Mouse (Mus musculus) subcutaneous adipose tissue, adult 2 months (tissue): Measurements from ENCODE around the gene Wdr18. TPM values are rescaled to one million over a fixed set of nuclear protein-coding genes. Genes with fewer than 3 reads are reported as not detected.

Experiments used
- polyA plus RNA-seq: library from polyadenylated mRNA; depleted of rRNA; stranded (reverse); fragments of >200 nt; gene quantifications from 2 replicates; pipeline ENCODE4 v1.2.3, GENCODE M21; 2012; ENCODE audit warnings: low replicate concordance; rRNA removed

Wdr18 gene
- 46.4 and 57.2 TPM in 2 replicates for polyA plus RNA-seq

DNA sequence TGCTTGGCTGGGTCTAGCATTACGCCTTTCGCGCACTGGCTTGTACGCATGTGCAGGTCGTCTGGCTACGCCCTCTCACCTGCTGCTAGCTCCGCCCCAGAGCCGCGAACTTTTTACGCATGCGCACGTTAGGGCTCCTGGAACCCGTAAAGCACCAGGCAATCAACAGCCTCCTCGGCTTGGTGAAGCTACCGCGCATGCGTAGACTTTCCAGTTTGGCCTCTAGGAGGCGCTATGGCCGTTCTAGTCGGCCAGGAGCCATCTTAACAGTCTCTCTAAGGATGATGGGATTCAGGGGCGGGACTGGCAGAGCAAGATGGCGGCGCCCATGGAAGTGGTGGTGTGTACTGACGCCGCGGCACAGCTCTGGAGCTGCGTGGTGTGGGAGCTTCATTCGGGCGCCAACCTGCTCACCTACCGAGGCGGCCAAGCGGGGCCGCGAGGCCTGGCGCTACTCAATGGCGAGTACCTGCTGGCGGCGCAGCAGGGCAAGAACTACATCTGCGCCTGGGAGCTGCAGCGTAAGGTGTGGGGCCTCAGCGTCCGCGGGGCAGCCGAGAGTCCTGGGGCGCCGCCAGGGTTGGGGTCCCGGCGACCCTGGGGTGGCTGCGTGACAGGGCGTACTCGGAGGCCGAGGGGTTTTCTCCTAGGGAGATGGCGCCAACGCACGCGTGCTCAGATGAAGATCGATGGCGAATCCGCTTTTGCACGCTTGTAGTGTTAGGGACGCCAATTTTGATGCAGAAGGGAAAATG lies at the start of gene Wdr18:
Wdr18 (plus strand) TSS at position 306 of the 755 bp plus-strand sequence.

DNA sequence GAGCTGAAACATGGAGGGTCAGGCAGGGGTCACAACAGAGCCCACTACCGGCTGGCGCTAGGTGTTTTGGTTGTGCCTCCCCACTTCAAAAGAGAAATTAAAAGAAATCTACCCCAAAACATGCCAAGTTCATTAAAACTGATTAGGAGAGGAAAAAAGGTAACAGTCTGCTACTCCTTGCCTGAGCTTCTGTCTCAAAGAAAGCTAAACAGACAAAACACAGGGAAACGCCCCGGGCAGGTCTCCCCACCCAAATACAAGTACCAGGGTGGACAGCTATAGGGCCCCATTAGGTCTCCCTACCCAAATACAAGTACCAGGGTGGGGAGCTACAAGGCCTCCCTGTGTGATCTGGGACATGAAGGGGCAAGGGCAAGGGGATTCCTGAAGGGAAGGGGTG lies 49.4 kb upstream of the Wdr18 start, which contains the start of gene Gm26602:
Gm26602 (plus strand) TSS at position 301 of the 400 bp plus-strand sequence.

GRCm38 (mm10) chr10:79916808-79917531 lies 43.0 kb upstream of the Wdr18 start, which contains the start of gene Kiss1r:
TSS of gene Kiss1r (plus strand) at chr10:79916971.

GRCm38 (mm10) chr10:79920958-79921535 lies 38.9 kb upstream of the Wdr18 start, which contains the start of gene R3hdm4:
TSS of gene R3hdm4 (minus strand) at chr10:79921208.

GRCm38 (mm10) chr10:79926491-79927323 lies 33.2 kb upstream of the Wdr18 start, which contains the start of gene Arid3a:
TSS of gene Arid3a (plus strand) at chr10:79927043.

DNA sequence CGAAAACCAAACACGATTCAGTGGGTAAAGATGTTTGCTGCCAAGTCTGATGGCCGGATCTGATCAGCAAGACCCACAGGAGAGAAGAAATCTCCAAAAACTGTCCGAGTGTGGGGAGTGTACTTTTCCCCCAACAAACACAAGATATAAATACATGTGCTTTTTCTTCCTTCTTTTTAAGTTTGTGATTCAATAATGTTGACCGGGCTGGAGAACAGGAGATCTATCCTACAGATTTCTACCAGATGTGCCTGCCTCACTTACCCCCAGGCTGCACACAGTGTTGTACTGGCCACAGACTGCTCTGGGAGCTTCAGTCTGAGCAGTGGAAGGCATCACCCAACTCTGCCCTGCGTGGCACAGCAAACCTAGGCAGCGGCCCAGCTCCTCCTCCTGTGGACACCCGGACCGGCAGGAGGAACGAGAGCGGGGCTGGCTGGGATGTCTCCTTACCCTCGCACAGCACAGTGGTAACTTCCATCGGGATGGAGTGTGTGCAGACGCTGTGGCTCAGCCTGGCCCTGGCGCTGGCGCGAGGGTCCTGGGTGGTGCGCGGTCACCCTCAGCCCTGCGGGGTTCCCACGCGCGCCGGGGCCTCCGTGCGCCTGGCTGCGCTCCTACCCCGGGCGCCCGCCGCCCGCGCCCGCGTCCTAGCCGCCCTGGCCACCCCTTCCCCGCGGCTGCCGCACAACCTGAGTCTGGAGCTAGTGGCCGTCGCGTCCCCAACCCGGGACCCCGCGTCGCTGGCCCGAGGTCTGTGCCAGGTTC lies 10.6 kb downstream of the Wdr18 start, which contains the start of gene Grin3b:
Grin3b (plus strand) TSS at position 301 of the 768 bp plus-strand sequence.

GRCm38 (mm10) chr10:79984195-79984816 lies 24.4 kb downstream of the Wdr18 start, which contains the start of gene Tmem259:
TSS of gene Tmem259 (minus strand) at chr10:79984330.

GRCm38 (mm10) chr10:79988506-79989271 lies 28.7 kb downstream of the Wdr18 start, which contains the start of gene Cnn2:
TSS of gene Cnn2 (plus strand) at chr10:79988584.

DNA sequence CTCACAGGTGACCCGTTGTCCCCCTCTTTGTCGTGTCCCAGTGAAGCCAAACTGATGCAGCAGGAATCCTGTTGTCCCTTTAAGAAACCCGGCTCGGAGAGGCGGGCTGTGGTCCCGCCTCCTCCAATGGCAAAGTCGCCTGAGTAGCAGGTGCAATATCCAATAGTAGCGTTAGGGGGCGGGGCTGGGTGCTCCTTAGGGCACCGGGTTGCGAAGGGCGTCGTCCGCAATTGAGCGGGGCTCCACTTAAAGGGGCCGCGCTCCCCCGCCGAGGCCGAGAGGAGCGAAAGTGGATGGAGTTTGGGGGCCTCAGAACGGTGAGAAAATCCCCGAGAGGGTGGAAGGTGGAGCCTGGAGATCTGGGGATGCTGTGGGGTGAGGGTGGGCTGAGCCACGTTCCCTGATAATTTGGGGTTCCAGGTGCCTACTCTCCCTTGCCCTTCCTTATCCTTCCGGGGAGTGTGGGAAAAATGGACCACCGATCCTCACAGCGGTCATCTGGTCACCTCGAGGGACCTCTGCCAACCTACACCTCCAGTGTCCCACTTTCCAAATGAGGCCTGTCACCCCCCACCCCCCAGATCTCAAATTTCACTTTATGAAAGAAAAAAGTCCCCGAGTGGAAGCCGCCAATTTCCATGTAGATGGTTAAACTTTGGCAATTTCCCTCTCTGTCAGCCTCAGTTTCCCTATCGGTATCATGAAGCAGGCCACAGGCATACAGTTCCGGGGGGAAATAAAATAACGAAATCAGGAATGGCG lies 36.5 kb downstream of the Wdr18 start, which contains the start of gene Abca7:
Abca7 (plus strand) TSS at position 223 of the 762 bp plus-strand sequence.

DNA sequence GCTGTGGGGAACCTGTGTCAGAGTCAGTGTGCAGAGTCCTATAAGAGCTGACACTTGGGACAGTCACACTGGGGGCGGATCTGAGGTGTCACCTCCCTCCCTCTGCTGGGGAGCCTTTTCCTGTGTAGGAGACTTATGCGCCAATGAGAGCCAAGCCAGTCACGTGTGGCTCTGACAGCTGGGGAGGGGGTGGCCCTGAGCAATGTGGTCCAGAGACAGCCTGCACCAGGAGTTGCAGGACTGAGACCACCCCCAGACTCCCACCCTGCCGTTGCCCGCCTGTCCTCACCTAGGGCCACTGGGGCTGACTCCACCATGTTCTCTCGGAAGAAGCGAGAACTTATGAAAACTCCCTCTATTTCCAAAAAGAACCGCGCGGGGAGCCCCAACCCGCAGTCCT lies 56.6 kb downstream of the Wdr18 start, which contains the start of gene Arhgap45:
Arhgap45 (plus strand) TSS at position 143 of the 400 bp plus-strand sequence.

Other genes with a start within 250 kb of the Wdr18 start
- gene Hcn2, start 243.5 kb upstream of the Wdr18 start, polyA plus RNA-seq, result 2.0 and 3.2 TPM in 2 replicates
- 53.4 and 66.9 TPM in 2 replicates for gene Polrmt, start 213.6 kb upstream of the Wdr18 start, polyA plus RNA-seq
- 0.26 TPM in 1 of 2 replicates, not detected in the other for gene Fgf22, start 205.1 kb upstream of the Wdr18 start, polyA plus RNA-seq
- gene Rnf126, start 193.2 kb upstream of the Wdr18 start, polyA plus RNA-seq, result 70.2 and 152 TPM in 2 replicates
- gene Fstl3, start 182.9 kb upstream of the Wdr18 start, polyA plus RNA-seq, result 48.7 and 48.9 TPM in 2 replicates
- gene Prss57, start 169.2 kb upstream of the Wdr18 start, polyA plus RNA-seq, result 0.17 and 0.19 TPM in 2 replicates
- gene Palm, start 166.6 kb upstream of the Wdr18 start, polyA plus RNA-seq, result 79.5 and 127 TPM in 2 replicates
- gene Misp, start 139.2 kb upstream of the Wdr18 start, polyA plus RNA-seq, result 0.53 and 9.3 TPM in 2 replicates
- gene Ptbp1, start 105.7 kb upstream of the Wdr18 start, polyA plus RNA-seq, result 143 and 437 TPM in 2 replicates
- gene Prtn3, start 85.7 kb upstream of the Wdr18 start, polyA plus RNA-seq, result 9.6 and 15.2 TPM in 2 replicates
- 32.9 and 40.1 TPM in 2 replicates for gene Plppr3, start 85.5 kb upstream of the Wdr18 start, polyA plus RNA-seq
- 1.6 and 3.3 TPM in 2 replicates for gene Elane, start 73.9 kb upstream of the Wdr18 start, polyA plus RNA-seq
- 21,080 and 31,020 TPM in 2 replicates for gene Cfd, start 69.3 kb upstream of the Wdr18 start, polyA plus RNA-seq
- 55.6 and 79.3 TPM in 2 replicates for gene Med16, start 51.2 kb upstream of the Wdr18 start, polyA plus RNA-seq
- gene Gm26602, start 49.3 kb upstream of the Wdr18 start, polyA plus RNA-seq, result not detected in 2 replicates
- 9.9 and 10.5 TPM in 2 replicates for gene Kiss1r, start 43.2 kb upstream of the Wdr18 start, polyA plus RNA-seq
- gene R3hdm4, start 38.9 kb upstream of the Wdr18 start, polyA plus RNA-seq, result 145 and 176 TPM in 2 replicates
- 3.0 and 9.3 TPM in 2 replicates for gene Arid3a, start 33.1 kb upstream of the Wdr18 start, polyA plus RNA-seq
- gene Grin3b, start 10.6 kb downstream of the Wdr18 start, polyA plus RNA-seq, result 0.10 and 0.13 TPM in 2 replicates
- 273 and 278 TPM in 2 replicates for gene Tmem259, start 24.2 kb downstream of the Wdr18 start, polyA plus RNA-seq
- 63.8 and 191 TPM in 2 replicates for gene Cnn2, start 28.4 kb downstream of the Wdr18 start, polyA plus RNA-seq
- 15.1 and 17.4 TPM in 2 replicates for gene Abca7, start 36.3 kb downstream of the Wdr18 start, polyA plus RNA-seq
- gene Arhgap45, start 56.5 kb downstream of the Wdr18 start, polyA plus RNA-seq, result 32.7 and 52.3 TPM in 2 replicates
- gene Polr2e, start 79.6 kb downstream of the Wdr18 start, polyA plus RNA-seq, result 154 and 220 TPM in 2 replicates
- 955 and 2,154 TPM in 2 replicates for gene Gpx4, start 87.0 kb downstream of the Wdr18 start, polyA plus RNA-seq
- 43.1 and 60.1 TPM in 2 replicates for gene Sbno2, start 145.4 kb downstream of the Wdr18 start, polyA plus RNA-seq
- 146 and 147 TPM in 2 replicates for gene Stk11, start 155.7 kb downstream of the Wdr18 start, polyA plus RNA-seq
- gene Atp5d, start 178.5 kb downstream of the Wdr18 start, polyA plus RNA-seq, result 840 and 867 TPM in 2 replicates
- 4.6 and 24.2 TPM in 2 replicates for gene Cbarp, start 180.7 kb downstream of the Wdr18 start, polyA plus RNA-seq
- gene Midn, start 188.1 kb downstream of the Wdr18 start, polyA plus RNA-seq, result 26.8 and 79.7 TPM in 2 replicates
- gene Cirbp, start 205.8 kb downstream of the Wdr18 start, polyA plus RNA-seq, result 85.6 and 156 TPM in 2 replicates
- 11.8 and 12.1 TPM in 2 replicates for gene 1600002K03Rik, start 212.8 kb downstream of the Wdr18 start, polyA plus RNA-seq
- 5.8 and 12.4 TPM in 2 replicates for gene Efna2, start 219.3 kb downstream of the Wdr18 start, polyA plus RNA-seq